Mouse (Mus musculus) heart, embryonic 10.5 days (tissue): ENCODE data around the gene Carmil1. TPM values are rescaled to one million over a fixed set of nuclear protein-coding genes. Genes with fewer than 3 reads are reported as not detected.

Source experiments
- DNase-seq: peaks from one replicate; pipeline ENCODE4 v3.0.0-alpha.2; 2017; ENCODE audit warnings: low spot score
- H3K27ac ChIP-seq: fragments of 300-500 bp; sonication (generic); 2 replicates; pipeline ENCODE4 v1.5.1; 2016; ENCODE audit warnings: mild to moderate bottlenecking
- H3K27me3 ChIP-seq: fragments of 300-500 bp; sonication (generic); 2 replicates; pipeline ENCODE4 v1.6.1; 2016; ENCODE audit warnings: mild to moderate bottlenecking; ENCODE audit not compliant: poor library complexity, insufficient read depth, severe bottlenecking
- H3K36me3 ChIP-seq: fragments of 300-500 bp; sonication (generic); 2 replicates; pipeline ENCODE4 v1.6.1; 2016; ENCODE audit warnings: mild to moderate bottlenecking, moderate library complexity
- H3K4me1 ChIP-seq: fragments of 300-500 bp; sonication (generic); 2 replicates; pipeline ENCODE4 v1.6.1; 2016; ENCODE audit warnings: mild to moderate bottlenecking
- H3K4me3 ChIP-seq: fragments of 300-500 bp; sonication (generic); 2 replicates; pipeline ENCODE4 v1.5.1; 2016; ENCODE audit warnings: mild to moderate bottlenecking, moderate library complexity
- H3K9me3 ChIP-seq: fragments of 300-500 bp; sonication (generic); 2 replicates; pipeline ENCODE4 v1.6.1; 2016; ENCODE audit warnings: mild to moderate bottlenecking, moderate library complexity
- WGBS: fragments of 180-500 bp; shearing (Covaris S2); methylation state at CpG from one replicate; pipeline ENCODE4 v1.1.7; 2016; 5-methylcytosine and 5-hydroxymethylcytosine counted together
- polyA plus RNA-seq: library from polyadenylated mRNA; unstranded; fragments of >200 nt; fragmentation: Nextera tagmentation; extraction: Ambion mirVana; gene quantifications from 2 replicates; pipeline ENCODE4 v1.2.1, GENCODE M21; 2016

Gene Carmil1
- polyA plus RNA-seq, 1 experiment from 2014 or later, result 21.8 TPM

GRCm38 (mm10) chr13:24101157-24102130 is 179.2 kb downstream of the Carmil1 start:
- Histone ChIP-seq H3K9me3 (no peaks in the 10 kb centered on the region), H3K36me3 (no peaks in the 10 kb centered on the region), H3K27me3 (peaks cover 55% of the 10 kb centered on the region; the same call in 1 of the 2 replicates), H3K27ac (no peak overlapping the region), H3K4me1 (peaks cover 10% of the 10 kb centered on the region), H3K4me3 (no peak overlapping the region)
- no peak for DNase-seq
- WGBS, result 43% methylated on average over 11 of the region's 11 CpGs

- Histone ChIP-seq H3K9me3 (no peaks in the 10 kb centered on the region), H3K27ac (no peak overlapping the region), H3K27me3 (peaks cover 61% of the 10 kb centered on the region), H3K4me1 (peaks cover 6% of the 10 kb centered on the region; the same call in 1 of the 2 replicates), H3K4me3 (no peak overlapping the region), H3K36me3 (no peaks in the 10 kb centered on the region)
- no peak for DNase-seq
- 60% methylated on average over 11 of the region's 11 CpGs for WGBS
These were observed 180.0 kb downstream of the Carmil1 start for GRCm38 (mm10) chr13:24100516-24101094.

- no peak overlapping the region for H3K27ac ChIP-seq
- WGBS, result 84% methylated on average over 6 of the region's 6 CpGs
- H3K36me3 ChIP-seq, result no peaks in the 10 kb centered on the region
- H3K9me3 ChIP-seq, result no peaks in the 10 kb centered on the region
- peaks cover 6% of the 10 kb centered on the region; the same call in 1 of the 2 replicates for H3K4me1 ChIP-seq
- H3K27me3 ChIP-seq, result peaks cover 53% of the 10 kb centered on the region
- no peak for DNase-seq
- no peak overlapping the region for H3K4me3 ChIP-seq
These were observed 184.0 kb downstream of the Carmil1 start for GRCm38 (mm10) chr13:24096573-24096972.

GRCm38 (mm10) chr13:24094825-24095547 is 185.6 kb downstream of the Carmil1 start:
- no peaks in the 10 kb centered on the region for H3K36me3 ChIP-seq
- no peak overlapping the region for H3K4me3 ChIP-seq
- H3K9me3 ChIP-seq, result no peaks in the 10 kb centered on the region
- no peaks in the 10 kb centered on the region for H3K4me1 ChIP-seq
- H3K27me3 ChIP-seq, result peaks cover 58% of the 10 kb centered on the region
- no peak overlapping the region for H3K27ac ChIP-seq
- WGBS, result 89% methylated on average over 6 of the region's 6 CpGs
- DNase-seq, result no peak

- H3K36me3 ChIP-seq, result no peaks in the 10 kb centered on the region
- no peak overlapping the region for H3K27ac ChIP-seq
- no peaks in the 10 kb centered on the region for H3K4me1 ChIP-seq
- no peak overlapping the region for H3K4me3 ChIP-seq
- DNase-seq, result no peak
- peaks cover 41% of the 10 kb centered on the region for H3K27me3 ChIP-seq
- H3K9me3 ChIP-seq, result no peaks in the 10 kb centered on the region
- 87% methylated on average over 3 of the region's 3 CpGs for WGBS
These were observed 187.5 kb downstream of the Carmil1 start for GRCm38 (mm10) chr13:24093108-24093507.

GRCm38 (mm10) chr13:24092073-24092472 is 188.5 kb downstream of the Carmil1 start:
- Histone ChIP-seq H3K4me3 (no peak overlapping the region), H3K27ac (no peak overlapping the region), H3K27me3 (peaks cover 38% of the 10 kb centered on the region), H3K36me3 (no peaks in the 10 kb centered on the region), H3K9me3 (no peaks in the 10 kb centered on the region), H3K4me1 (no peaks in the 10 kb centered on the region)
- DNase-seq, result no peak
- WGBS, result 77% methylated on average over 5 of the region's 5 CpGs

- Histone ChIP-seq H3K4me3 (no peak overlapping the region), H3K36me3 (no peaks in the 10 kb centered on the region), H3K4me1 (no peaks in the 10 kb centered on the region), H3K9me3 (no peaks in the 10 kb centered on the region), H3K27ac (no peak overlapping the region), H3K27me3 (no peaks in the 10 kb centered on the region)
- DNase-seq, result no peak
- WGBS, result 63% methylated on average over 4 of the region's 4 CpGs
These were observed 198.4 kb downstream of the Carmil1 start for GRCm38 (mm10) chr13:24082153-24082552.

GRCm38 (mm10) chr13:24081698-24082097 is 198.9 kb downstream of the Carmil1 start:
- Histone ChIP-seq H3K4me1 (no peaks in the 10 kb centered on the region), H3K9me3 (no peaks in the 10 kb centered on the region), H3K36me3 (no peaks in the 10 kb centered on the region), H3K27ac (no peak overlapping the region), H3K4me3 (no peak overlapping the region), H3K27me3 (no peaks in the 10 kb centered on the region)
- 74% methylated on average over 7 of the region's 7 CpGs for WGBS
- DNase-seq, result no peak

GRCm38 (mm10) chr13:24072588-24072987 is 208.0 kb downstream of the Carmil1 start:
- Histone ChIP-seq H3K4me1 (peaks cover 4% of the 10 kb centered on the region; the same call in 1 of the 2 replicates), H3K4me3 (no peak overlapping the region), H3K27ac (no peak overlapping the region), H3K36me3 (no peaks in the 10 kb centered on the region), H3K9me3 (no peaks in the 10 kb centered on the region), H3K27me3 (no peaks in the 10 kb centered on the region)
- no peak for DNase-seq
- 93% methylated on average over 10 of the region's 10 CpGs for WGBS

GRCm38 (mm10) chr13:24067553-24067952 is 213.0 kb downstream of the Carmil1 start:
- peaks cover 4% of the 10 kb centered on the region; the same call in 1 of the 2 replicates for H3K4me1 ChIP-seq
- H3K27ac ChIP-seq, result no peak overlapping the region
- no peak for DNase-seq
- 85% methylated on average over 8 of the region's 8 CpGs for WGBS
- H3K4me3 ChIP-seq, result no peak overlapping the region
- no peaks in the 10 kb centered on the region for H3K9me3 ChIP-seq
- peaks cover 2% of the 10 kb centered on the region; the same call in 1 of the 2 replicates for H3K36me3 ChIP-seq
- H3K27me3 ChIP-seq, result no peaks in the 10 kb centered on the region

- H3K27ac ChIP-seq, result no peak overlapping the region
- H3K4me1 ChIP-seq, result peaks cover 3% of the 10 kb centered on the region; the same call in 1 of the 2 replicates
- H3K9me3 ChIP-seq, result no peaks in the 10 kb centered on the region
- H3K36me3 ChIP-seq, result peaks cover 2% of the 10 kb centered on the region; the same call in 1 of the 2 replicates
- H3K4me3 ChIP-seq, result no peak overlapping the region
- H3K27me3 ChIP-seq, result no peaks in the 10 kb centered on the region
- 57% methylated on average over 1 of the region's 1 CpGs for WGBS
- DNase-seq, result no peak
These were observed 215.1 kb downstream of the Carmil1 start for GRCm38 (mm10) chr13:24065536-24065935.

- H3K27me3 ChIP-seq, result no peaks in the 10 kb centered on the region
- no peaks in the 10 kb centered on the region for H3K9me3 ChIP-seq
- H3K36me3 ChIP-seq, result peaks cover 2% of the 10 kb centered on the region; the same call in 1 of the 2 replicates
- WGBS, result 60% methylated on average over 4 of the region's 4 CpGs
- H3K4me3 ChIP-seq, result no peak overlapping the region
- H3K27ac ChIP-seq, result no peak overlapping the region
- DNase-seq, result no peak
- H3K4me1 ChIP-seq, result no peaks in the 10 kb centered on the region
These were observed 217.8 kb downstream of the Carmil1 start for GRCm38 (mm10) chr13:24062770-24063169.
